Mouse (Mus musculus) kidney, adult 8-10 months (tissue): ENCODE measurements around the gene Stx16.

Source experiments
- DNase-seq, 2 experiments: peaks; one replicate each; pipeline ENCODE4 v3.0.0; 2022

Stx16 gene

GRCm38 (mm10) chr2:174077004-174077695, 1.0 kb downstream of the Stx16 start:
- peak in 1 of 2 experiments; percentile 13 for DNase-seq

- no peak for DNase-seq
Observed at GRCm38 (mm10) chr2:174077776-174078338, 1.7 kb downstream of the Stx16 start.

- DNase-seq, result no peak
Observed at GRCm38 (mm10) chr2:174081833-174082232, 5.7 kb downstream of the Stx16 start.

GRCm38 (mm10) chr2:174082380-174082918, 6.3 kb downstream of the Stx16 start:
- DNase-seq, result no peak

GRCm38 (mm10) chr2:174095086-174095485, 19.0 kb downstream of the Stx16 start:
- no peak for DNase-seq

GRCm38 (mm10) chr2:174102399-174102798, 26.3 kb downstream of the Stx16 start:
- no peak for DNase-seq

- DNase-seq, result no peak
Observed at GRCm38 (mm10) chr2:174103527-174103926, 27.4 kb downstream of the Stx16 start.

- peak in 1 of 2 experiments; percentile 22 for DNase-seq
Observed at GRCm38 (mm10) chr2:174107375-174107774, 31.3 kb downstream of the Stx16 start.

- DNase-seq, result peak; percentile 70 to 75
Observed at GRCm38 (mm10) chr2:174109991-174110782, 34.1 kb downstream of the Stx16 start, which contains the start of gene Npepl1. Npepl1 (plus strand) TSS chr2:174110349.

- peak; percentile 19 to 43 for DNase-seq
Observed at GRCm38 (mm10) chr2:174110783-174111549, 34.9 kb downstream of the Stx16 start.

GRCm38 (mm10) chr2:174112931-174113330, 36.8 kb downstream of the Stx16 start:
- DNase-seq, result no peak

- DNase-seq, result no peak
Observed at GRCm38 (mm10) chr2:174114148-174114864, 38.2 kb downstream of the Stx16 start.

- DNase-seq, result no peak
Observed at GRCm38 (mm10) chr2:174116929-174117328, 40.8 kb downstream of the Stx16 start.

- no peak for DNase-seq
Observed at GRCm38 (mm10) chr2:174118141-174118540, 42.0 kb downstream of the Stx16 start.

GRCm38 (mm10) chr2:174119259-174119658, 43.2 kb downstream of the Stx16 start:
- no peak for DNase-seq

- no peak for DNase-seq
Observed at GRCm38 (mm10) chr2:174120631-174121030, 44.5 kb downstream of the Stx16 start.

- no peak for DNase-seq
Observed at GRCm38 (mm10) chr2:174121411-174121947, 45.4 kb downstream of the Stx16 start.

- no peak for DNase-seq
Observed at GRCm38 (mm10) chr2:174122331-174122730, 46.2 kb downstream of the Stx16 start.

GRCm38 (mm10) chr2:174123731-174124130, 47.6 kb downstream of the Stx16 start:
- DNase-seq, result no peak

GRCm38 (mm10) chr2:174126522-174127375, 50.6 kb downstream of the Stx16 start:
- no peak for DNase-seq

- DNase-seq, result no peak
Observed at GRCm38 (mm10) chr2:174127376-174127713, 51.2 kb downstream of the Stx16 start.
